Mouse (Mus musculus) heart, postnatal 14 days (tissue): Measurements from ENCODE around the gene Atp6v0d1. TPM values are rescaled to one million over a fixed set of nuclear protein-coding genes. Genes with fewer than 3 reads are reported as not detected.

Experiments used
- DNase-seq, 2 experiments: peaks; one replicate each; pipeline ENCODE4 v3.0.0; 2021 to 2022
- intact Hi-C: fragments of 180-260 bp; cut with DNase I; formaldehyde crosslinking; loops from one replicate; pipeline ENCODE4 v1.15.1; 2025
- total RNA-seq, 2 experiments: library from RNA; stranded (reverse); gene quantifications; 2 replicates each; pipeline ENCODE4 v1.2.3; 2021

Atp6v0d1 gene
- total RNA-seq, 2 experiments from 2014 or later: 57.2 to 57.8 TPM

DNA sequence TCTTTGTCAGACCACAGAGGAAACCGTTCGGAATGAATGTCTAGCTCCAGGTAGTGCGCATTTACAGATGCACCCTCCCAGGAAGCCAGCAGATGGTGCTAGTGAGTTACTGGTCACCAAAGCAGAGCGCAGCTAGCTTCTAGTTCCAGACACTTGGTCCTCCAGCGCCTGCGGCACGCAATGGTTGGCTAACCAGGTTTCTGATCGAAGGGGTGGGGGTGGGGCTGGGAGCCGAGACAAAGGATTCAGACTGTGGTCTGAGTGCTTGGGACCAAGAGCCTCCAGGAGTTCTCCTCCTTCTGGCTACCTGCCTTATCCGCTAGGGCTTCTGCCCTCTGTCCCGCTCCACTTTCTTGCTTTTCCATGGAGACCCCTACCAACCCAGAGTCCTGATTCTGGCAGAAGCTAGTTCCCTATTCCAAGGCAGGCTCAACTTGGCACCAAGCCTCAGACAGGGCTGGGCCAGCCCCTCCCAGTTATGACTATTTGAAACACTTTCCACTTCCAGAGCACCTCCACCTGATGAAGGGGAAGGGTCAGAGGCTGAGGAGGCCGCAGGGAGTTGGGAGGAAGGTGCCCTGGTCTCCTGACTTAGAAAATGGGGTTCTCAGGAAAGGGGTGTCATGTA is 49.7 kb downstream of the Atp6v0d1 start:
- peak; percentile 77 to 86 for DNase-seq
- intact Hi-C loops: loop anchor here (1.0 to 2.0 kb wide), 2 partner anchors 15 to 38 kb away; no protein-coding TSS in a partner anchor

DNA sequence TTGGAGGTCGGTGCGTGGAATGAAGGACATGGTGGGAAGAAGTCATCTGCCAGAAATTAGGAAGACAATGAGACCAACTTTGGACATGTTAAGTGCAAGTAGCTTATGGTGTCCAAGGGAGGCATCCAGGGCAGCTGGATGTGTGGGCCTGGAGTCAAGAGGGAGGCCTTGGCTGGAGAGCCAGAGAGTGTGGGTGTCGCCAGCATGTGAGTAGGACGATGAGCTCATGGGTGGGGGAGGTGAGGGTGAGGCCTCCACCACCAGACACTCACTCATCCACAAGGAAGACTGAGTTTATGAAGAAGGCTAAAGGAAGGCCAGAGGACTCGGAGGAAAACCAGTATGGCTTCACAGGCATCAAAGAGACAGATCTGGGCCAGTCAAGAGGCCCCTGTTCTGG is 51.2 kb downstream of the Atp6v0d1 start:
- peak; percentile 58 to 70 for DNase-seq
- intact Hi-C loops: no loop called here

DNA sequence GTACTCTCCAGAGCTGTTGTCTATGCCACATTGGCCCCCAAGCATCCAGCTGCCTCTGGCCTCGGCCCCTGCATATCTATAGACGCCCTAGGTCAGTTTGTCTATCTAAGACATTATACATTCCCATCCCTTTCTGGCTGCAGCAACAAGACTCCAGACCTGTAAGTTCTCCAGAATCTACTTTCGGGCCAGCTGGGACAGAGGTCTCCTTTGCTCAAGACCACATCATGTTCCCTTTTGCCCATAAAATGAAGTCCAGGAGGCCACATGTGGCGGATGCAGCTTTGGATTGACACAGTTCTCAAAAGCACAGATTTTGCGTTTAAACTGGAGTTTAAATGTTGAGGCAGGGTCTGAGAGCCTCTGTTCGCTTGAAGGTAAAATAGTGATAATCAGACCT is 51.7 kb downstream of the Atp6v0d1 start:
- intact Hi-C loops: no loop called here

DNA sequence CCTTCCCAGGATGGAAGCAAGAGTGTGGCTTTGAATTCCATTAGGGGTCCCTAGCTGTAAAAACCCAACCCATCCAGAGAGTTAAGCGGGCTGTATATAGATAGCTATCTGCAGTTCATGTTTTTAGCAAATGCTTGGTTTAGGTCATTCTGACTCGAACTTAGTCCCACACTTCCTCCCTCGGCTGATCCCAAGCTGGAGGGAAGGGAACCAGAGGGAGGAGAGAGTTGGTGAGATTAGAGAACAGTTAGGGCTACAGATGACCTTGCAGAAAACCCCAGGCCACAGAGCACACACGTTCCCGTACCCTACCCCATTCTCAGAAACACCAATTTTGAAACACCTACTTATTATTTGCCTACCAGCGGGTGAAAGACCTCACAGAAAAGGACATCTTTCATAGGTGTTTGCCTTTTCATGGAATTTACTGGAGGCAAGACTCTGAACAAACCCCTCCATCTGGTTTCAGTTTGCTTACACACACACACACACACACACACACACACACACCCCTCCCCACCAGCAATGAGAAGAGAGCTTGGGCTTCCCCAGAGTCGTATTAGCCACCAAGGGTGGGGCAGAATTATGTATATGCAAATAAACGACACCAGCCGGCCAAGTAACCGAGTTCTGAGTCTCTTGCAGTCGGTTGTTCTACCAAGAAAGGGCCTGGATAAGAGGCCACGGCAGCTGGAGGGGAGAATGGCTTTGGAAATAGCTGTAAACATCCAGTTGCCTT is 55.7 kb downstream of the Atp6v0d1 start:
- no peak for DNase-seq
- intact Hi-C loops: no loop called here

More for the DNA sequence above, 51.7 kb downstream of the Atp6v0d1 start:
- no peak for DNase-seq

DNA sequence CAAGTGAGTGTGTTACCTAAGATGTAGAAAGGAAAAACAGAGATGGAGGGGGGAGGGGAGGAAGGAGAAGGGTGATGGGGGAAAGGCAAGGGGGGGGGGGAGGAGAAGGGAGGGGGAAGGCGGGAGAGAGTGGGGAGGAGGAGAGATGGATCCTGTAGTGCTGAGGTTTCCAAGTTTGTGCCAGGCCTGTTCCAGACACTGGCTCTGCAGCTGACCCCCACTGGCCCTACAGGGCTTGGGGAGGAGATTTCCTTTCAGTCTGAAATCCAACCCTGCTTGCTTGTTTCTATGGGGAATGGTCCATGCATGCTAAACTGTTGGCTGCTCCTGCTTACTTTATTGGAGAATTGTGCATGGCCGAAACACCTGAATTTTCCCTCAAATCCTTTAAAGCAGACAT is 57.1 kb downstream of the Atp6v0d1 start:
- no peak for DNase-seq
- intact Hi-C loops: no loop called here

DNA sequence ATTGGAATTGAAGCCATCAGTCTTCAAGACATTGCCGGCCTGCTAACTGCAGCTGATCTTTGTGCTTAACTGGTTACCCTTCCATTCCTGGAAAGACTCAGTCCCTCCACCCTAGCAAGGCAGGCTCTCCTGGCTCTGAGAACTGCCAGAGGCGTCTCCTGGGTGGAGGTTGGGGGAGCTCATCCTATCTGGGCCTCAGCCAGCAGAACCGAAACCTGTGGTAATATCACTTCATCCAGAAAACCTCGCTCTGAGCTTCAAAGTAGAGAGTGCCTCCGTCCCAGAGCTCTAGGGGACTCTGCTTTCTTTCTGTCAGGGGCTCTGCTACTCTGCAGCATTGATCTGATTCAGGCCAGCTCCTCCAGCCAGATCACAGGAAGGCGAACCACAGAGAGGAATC is 58.9 kb downstream of the Atp6v0d1 start:
- intact Hi-C loops: no loop called here
- DNase-seq: no peak

DNA sequence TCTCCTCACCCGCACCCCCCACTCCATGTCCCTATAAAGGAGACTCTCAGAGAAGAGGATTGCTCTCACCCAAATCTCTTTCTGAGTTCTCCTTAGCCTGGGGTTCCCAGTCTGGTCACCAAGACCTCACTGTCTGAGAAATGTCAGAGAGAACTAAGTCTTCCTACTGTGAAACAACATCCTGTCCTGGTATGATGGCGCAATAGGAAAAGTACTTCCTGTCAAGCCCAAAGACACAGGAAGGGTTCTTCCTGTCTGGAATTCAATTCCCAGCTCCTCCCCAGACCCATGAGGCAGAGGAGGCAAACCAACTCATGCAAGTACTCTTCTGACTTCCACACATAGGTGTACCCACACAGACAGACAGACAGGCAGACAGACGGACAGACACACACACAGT is 61.2 kb downstream of the Atp6v0d1 start:
- DNase-seq: no peak
- intact Hi-C loops: no loop called here

DNA sequence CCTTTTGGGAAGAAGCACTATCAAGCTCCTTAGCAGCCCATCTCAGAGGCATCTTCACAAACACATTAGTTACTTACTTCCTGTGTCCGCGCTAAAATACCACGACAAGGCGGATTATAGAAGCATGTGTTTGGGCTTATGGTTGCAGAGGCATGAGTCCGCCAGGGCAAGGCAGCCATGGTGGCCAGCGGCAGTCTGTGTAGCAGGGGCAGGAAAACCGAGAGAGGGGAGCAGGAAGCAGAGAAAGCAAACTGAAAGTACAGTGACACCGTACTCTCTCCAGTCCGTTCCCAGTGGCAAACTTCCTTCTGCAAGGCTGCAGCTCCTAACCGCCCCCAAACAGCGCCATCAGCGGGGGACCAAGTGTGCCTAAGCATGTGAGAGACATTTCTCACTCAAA is 66.1 kb downstream of the Atp6v0d1 start:
- no peak for DNase-seq
- intact Hi-C loops: no loop called here

DNA sequence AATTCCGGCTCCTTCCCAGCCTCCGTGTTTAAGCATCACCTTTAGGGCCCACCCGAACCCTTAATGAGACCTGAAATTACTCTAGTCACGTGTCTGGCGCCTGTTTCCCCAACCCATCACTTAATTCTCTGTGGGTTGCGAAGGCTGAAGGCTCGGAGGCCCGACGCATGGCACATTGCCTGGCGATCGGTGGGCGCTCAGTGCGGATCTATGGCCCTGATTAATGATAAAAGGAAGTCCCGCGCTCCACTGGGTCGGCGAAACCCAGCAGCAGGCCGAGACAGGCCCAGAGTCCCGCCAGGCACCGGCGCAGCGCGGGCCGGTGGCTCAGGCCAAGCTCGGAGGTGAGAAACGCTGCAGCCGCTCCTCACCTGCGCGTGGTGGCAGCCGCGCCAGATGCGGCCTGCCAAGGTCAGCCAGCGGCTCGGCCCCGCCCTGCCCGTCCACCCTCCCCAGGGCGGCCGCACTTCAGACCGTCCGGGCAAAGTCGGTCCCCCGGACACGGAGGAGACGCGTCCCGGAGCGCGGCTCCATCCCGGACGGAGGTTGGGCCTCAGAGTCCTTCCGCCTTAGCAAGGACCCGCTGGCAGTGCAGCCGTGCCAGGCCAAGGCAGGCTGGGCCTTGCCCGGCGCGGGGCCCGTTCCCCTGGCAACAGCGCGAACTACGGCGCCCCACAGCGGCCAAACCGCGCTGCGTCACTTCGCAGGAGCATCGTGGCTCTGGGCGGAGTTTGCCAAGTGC is 69.2 kb downstream of the Atp6v0d1 start, which contains the start of gene Zdhhc1:
TSS of gene Zdhhc1 (minus strand) at position 464 of the 742 bp plus-strand sequence.
- peak; percentile 90 to 95 for DNase-seq
- intact Hi-C loops: no loop called here

DNA sequence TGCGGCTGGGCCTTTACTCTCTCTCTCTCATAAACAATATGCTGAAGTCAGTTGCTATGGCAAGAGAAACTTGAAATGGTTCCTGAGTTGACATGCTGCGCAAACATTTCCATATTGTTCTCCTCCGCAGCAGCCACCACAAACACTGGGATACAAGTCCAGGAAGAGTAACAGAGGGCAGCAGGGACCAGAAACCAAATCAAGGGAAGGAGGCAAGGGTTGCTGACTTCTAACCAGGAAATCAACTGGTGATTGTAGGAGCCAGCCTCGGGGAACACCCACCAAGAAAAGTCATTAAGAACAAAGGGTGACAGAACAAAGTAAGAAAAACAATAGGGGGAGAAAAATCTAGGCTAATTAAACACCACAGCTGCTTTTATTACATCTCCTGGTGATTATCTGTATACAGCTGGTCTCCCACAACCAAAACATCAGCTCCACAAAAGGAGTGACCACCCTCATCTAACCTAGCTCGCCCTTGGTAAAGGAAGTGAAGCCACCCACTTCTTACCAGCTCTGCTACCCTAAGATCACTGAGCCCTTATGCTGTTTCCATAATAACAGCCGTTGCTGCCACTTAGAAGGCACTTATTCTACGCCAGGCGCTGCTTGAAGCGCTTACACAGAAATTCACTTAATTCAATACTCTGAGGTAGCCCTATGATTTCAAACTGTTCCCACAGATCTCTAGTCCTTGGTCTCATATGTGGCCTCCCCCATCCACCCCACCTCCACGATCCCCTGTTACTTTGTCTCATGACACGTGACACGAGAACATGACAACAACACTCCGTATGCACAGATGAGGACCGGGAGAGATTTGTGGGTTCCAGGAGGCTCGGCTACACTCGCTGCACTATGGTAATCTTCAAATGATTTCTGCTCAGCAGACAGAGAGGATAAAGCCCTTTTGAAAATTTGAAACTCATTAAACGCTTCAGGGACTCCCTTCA is 70.2 kb downstream of the Atp6v0d1 start:
- no peak for DNase-seq
- intact Hi-C loops: no loop called here

DNA sequence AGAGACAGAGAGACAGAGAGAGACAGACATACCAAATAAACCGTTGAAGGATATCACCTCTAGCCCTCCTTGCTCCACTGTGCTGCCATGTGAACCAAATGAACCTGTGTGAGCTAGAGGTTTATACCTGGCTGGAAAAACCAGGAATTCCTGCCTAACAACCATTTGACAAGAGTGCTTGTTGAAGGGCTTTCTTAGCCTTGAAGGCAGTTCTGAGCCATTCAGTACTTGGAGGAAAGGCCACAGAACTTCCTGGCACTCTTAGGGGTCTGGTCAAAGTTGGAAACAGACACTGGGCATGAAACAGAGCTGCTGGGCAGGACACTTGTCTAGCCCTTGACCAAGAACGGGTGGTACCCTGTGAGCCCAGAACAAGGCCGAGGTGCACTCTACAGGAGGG is 71.3 kb downstream of the Atp6v0d1 start:
- intact Hi-C loops: no loop called here
- no peak for DNase-seq

DNA sequence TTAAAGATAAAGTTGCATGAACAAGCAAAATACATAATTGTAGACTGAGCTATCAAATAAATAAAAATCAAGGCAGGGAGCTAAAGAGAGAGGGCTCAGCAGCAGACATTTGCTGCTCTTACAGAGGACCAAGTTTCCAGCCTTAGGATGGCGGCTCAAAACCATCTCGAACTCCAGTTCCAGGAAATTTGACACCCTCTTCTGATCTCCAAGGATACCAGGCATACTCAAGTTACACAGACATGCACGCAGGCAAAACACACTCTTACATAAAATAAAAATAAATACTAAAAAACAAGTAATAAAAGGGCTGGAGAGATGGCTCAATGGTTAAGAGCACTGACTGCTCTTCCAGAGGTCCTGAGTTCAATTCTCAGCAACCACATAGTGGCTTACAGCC is 72.4 kb downstream of the Atp6v0d1 start:
- no peak for DNase-seq
- intact Hi-C loops: no loop called here

DNA sequence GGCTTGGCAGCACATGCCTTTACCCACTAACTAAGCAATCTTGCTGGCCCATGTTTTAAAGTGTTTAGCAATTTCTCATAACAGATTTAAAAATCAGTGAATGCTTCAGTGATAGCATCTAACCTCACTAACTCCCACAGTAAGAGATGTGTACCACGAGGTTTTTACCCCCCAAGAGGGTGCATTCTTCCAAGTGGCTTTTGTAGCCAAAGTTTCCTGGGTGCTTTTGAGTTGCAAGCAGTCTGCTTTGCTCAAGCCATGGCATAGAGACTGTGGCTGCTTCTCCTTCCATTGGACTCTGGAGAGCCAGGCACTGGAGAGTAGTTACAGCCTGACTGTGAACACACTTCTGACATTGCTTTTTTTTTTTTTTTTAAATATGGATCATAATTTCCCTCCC is 76.6 kb downstream of the Atp6v0d1 start:
- intact Hi-C loops: no loop called here
- no peak for DNase-seq

DNA sequence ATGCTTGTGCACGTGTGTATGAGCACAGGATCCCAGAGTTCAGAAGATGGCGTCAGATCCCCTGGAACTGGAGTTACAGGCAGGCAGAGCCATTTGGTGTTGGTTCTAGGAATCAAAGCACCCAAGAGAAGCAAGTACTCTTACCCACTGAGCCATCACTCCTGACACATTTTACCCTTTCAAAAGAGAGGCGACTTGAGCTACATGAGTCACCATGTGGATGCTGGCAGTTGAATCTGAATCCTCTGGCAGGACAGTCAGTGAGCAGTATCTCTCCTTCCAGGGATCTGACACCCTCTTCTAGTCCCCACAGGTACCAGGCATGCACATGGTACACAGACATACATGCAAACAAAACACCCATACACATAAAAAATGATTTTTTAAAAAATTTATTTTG is 77.8 kb downstream of the Atp6v0d1 start:
- intact Hi-C loops: no loop called here
- no peak for DNase-seq

DNA sequence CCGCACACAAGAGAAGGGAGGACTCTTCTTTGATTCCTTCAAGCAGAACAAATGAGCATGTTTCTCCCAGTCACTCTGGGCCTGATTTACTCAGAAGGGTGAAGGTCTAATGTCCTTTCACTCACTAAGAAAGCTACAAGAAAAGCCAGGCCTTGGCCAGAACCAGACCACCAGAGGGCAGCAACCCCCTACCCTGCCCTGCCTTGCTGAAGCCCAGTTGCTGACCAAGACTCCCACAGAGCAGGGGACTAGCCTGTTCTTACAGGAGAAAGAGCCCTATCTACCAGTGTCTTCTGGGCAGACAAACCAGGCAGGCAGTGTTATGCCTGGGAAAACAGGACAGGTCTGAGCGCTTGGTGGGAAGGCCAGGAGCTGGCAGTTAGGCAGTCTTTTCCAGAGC is 81.5 kb downstream of the Atp6v0d1 start:
- intact Hi-C loops: loop anchor here (1.0 kb wide), 1 partner anchor 48 kb away; no protein-coding TSS in a partner anchor
- DNase-seq: peak; percentile 75 to 80

DNA sequence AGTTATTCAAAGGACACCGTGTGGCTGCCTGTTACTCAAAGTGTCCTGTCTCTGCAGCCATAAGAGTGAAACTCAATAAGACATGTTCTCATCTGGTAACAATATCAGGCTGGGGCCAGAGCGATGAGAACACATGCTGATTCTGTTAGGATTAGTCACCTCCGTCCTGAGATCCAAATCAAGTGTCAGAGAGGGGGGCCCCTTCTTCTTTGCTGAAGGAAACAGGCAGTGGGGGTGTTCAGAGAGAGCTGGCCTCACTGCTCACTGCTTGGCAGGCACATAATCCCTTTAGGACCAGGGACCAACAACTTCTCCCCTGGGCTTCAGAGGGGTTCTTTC is 81.8 kb downstream of the Atp6v0d1 start:
- intact Hi-C loops: loop anchor here (1.0 kb wide), 1 partner anchor 48 kb away; no protein-coding TSS in a partner anchor

DNA sequence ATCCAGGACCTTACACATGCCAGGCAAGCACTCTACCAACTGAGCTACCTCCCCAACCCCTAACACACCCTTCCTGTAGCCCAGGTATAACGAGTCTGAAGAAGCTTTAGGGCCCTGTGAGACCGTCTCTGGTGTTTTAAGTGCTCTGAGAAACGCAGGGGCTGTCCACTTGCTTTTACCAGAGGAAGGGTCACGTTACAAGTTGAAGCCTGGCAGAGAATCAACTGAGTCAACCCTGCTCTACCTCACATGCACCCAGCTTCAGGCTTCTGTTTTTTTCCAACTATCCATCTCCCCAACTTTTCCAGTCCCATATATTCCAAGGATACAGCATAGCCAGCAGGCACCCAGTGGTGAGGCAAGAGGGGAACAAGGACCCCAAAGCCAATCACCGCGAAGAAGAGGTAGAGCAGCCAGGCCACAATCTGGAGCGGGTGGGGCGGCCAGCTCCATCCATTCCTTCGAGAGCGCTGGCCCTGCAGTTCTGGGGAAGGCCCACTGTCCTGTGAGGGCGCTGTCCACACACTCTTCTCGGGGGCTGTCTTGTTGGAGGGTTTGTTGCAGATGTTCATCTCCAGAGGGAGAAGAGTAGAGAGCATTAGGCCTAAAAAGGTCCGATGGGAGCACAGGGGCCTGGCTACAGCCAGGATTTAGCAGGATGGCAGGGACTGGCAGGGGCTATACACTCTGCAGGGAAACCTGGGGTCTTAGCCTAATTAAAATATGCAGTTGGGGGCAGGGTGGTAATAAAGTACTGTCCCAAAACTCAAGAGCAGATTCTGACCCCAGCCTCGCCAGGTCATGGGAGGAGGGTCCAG is 82.4 kb downstream of the Atp6v0d1 start:
- peak; percentile 70 to 79 for DNase-seq
- intact Hi-C loops: loop anchor here (1.0 to 2.0 kb wide), 2 partner anchors 49 to 69 kb away; no protein-coding TSS in a partner anchor

More for the DNA sequence above, 81.8 kb downstream of the Atp6v0d1 start:
- DNase-seq: no peak

DNA sequence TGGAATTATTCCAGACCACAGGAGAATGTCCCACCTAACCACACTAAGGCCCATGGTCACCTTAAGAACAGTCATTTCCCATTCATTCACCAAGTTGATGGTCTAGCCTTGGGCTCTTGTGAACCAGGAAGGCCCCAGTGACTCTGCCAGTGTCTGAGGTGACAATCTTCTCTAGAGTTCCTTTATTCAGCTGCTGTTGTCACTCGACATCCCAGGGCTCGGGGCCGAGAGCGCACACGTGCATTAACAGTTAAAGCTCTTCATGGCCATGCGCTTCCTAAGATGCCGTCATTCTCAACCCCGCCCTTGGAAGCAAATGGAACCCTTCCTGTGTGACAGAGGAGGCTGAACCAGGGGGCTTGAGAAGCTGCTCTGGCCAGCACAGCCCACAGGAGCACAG is 83.7 kb downstream of the Atp6v0d1 start:
- intact Hi-C loops: loop anchor here (2.0 kb wide), 1 partner anchor 71 kb away; no protein-coding TSS in a partner anchor

DNA sequence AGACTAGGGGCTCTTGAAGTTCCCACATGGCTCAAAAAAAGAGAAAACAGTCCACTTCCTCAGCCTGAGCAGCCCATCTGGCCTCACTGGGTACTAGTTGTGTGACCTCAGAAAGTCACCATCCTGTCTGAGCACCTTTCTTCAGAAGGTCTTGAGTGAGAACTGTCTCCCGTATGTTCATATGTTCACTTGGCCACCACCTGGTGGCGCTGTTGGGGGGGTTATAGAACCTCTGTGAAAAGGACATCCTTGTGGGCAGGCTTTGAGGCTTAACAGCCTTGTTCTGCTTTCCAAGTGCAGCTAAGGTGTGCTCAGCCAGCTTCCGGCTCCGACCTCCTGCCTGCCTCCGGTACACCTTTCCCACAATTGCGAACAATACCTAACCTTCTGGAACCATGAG is 84.4 kb downstream of the Atp6v0d1 start:
- intact Hi-C loops: no loop called here
- DNase-seq: peak; percentile 32 to 59

More for the DNA sequence above, 83.7 kb downstream of the Atp6v0d1 start:
- DNase-seq: no peak
